Mouse (Mus musculus) thymus, postnatal 36 days (tissue): ENCODE results near the gene Rsbn1.

Experiments
- DNase-seq, 2 experiments: peaks; one replicate each; pipeline ENCODE4 v3.0.0; 2022; ENCODE audit warnings: mixed read lengths in 2 of 2

Gene Rsbn1

GRCm38 (mm10) chr3:103960622-103961021 is 46.7 kb downstream of the Rsbn1 start:
- no peak for DNase-seq

GRCm38 (mm10) chr3:103967231-103967630 is 53.3 kb downstream of the Rsbn1 start:
- no peak for DNase-seq

- DNase-seq, result peak; percentile 83 to 87
Measured at GRCm38 (mm10) chr3:103967861-103968691, 54.2 kb downstream of the Rsbn1 start, which contains the start of gene Phtf1. Gene Phtf1 (plus strand): TSS chr3:103968110.

GRCm38 (mm10) chr3:103968701-103969100 is 54.8 kb downstream of the Rsbn1 start:
- DNase-seq, result no peak

- DNase-seq, result no peak
Measured at GRCm38 (mm10) chr3:103971157-103971556, 57.2 kb downstream of the Rsbn1 start.

GRCm38 (mm10) chr3:103984556-103984955 is 70.6 kb downstream of the Rsbn1 start:
- DNase-seq, result no peak

GRCm38 (mm10) chr3:103985194-103985593 is 71.3 kb downstream of the Rsbn1 start:
- no peak for DNase-seq

- DNase-seq, result no peak
Measured at GRCm38 (mm10) chr3:103987831-103988432, 74.0 kb downstream of the Rsbn1 start.

- no peak for DNase-seq
Measured at GRCm38 (mm10) chr3:103989352-103989751, 75.4 kb downstream of the Rsbn1 start.

GRCm38 (mm10) chr3:103991271-103991670 is 77.4 kb downstream of the Rsbn1 start:
- no peak for DNase-seq

- DNase-seq, result no peak
Measured at GRCm38 (mm10) chr3:103998724-103999123, 84.8 kb downstream of the Rsbn1 start.

GRCm38 (mm10) chr3:104006896-104007466 is 93.1 kb downstream of the Rsbn1 start:
- no peak for DNase-seq

- DNase-seq, result no peak
Measured at GRCm38 (mm10) chr3:104007479-104007878, 93.6 kb downstream of the Rsbn1 start.

GRCm38 (mm10) chr3:104009924-104010662 is 96.2 kb downstream of the Rsbn1 start:
- no peak for DNase-seq

GRCm38 (mm10) chr3:104011972-104012371 is 98.1 kb downstream of the Rsbn1 start:
- no peak for DNase-seq
